Mouse (Mus musculus) CH12.LX (cell line): ENCODE data around the gene Qrfp. TPM values are rescaled to one million over a fixed set of nuclear protein-coding genes. Genes with fewer than 3 reads are reported as not detected.

Experiments used
- DNase-seq: peaks from one replicate; pipeline ENCODE4 v3.0.0-alpha.2; 2013; ENCODE audit errors: extremely low read depth
- H3K27ac ChIP-seq: 2 replicates; pipeline ENCODE4 v1.5.1; 2012; ENCODE audit warnings: low read depth, mild to moderate bottlenecking, control low read depth, moderate library complexity; ENCODE audit not compliant: insufficient read depth
- H3K27me3 ChIP-seq: replicated peaks from 2 replicates; pipeline ENCODE3; 2012; ENCODE audit warnings: inconsistent platforms
- H3K36me3 ChIP-seq, 2 experiments: replicated peaks in 1 of 2; 2 replicates each; pipeline versions ENCODE3 to v1.6.1; 2012; ENCODE audit warnings: inconsistent platforms in 1 of 2, low read length in 1 of 2, mild to moderate bottlenecking in 1 of 2, mixed read lengths in 1 of 2, moderate library complexity in 1 of 2; ENCODE audit not compliant: control insufficient read depth in 1 of 2, insufficient read depth in 1 of 2
- H3K4me1 ChIP-seq, 2 experiments: 2 replicates each; pipeline ENCODE4 v1.6.1; 2012; ENCODE audit warnings: inconsistent platforms in 1 of 2, moderate library complexity in 1 of 2; ENCODE audit not compliant: insufficient read depth in 2 of 2, control insufficient read depth in 1 of 2
- H3K4me2 ChIP-seq: 2 replicates; pipeline ENCODE4 v1.6.1; 2012; ENCODE audit warnings: low read depth, mild to moderate bottlenecking, control low read depth; ENCODE audit not compliant: poor library complexity, insufficient read depth, severe bottlenecking
- H3K4me3 ChIP-seq, 3 experiments: fragments of 150-350 bp in 1 of 3; sonication (generic) in 1 of 3; replicated peaks in 1 of 3; 2 replicates each; pipeline versions ENCODE3 to v1.5.1; 2011 to 2012; ENCODE audit warnings: low read depth in 2 of 3, low read length in 2 of 3, mild to moderate bottlenecking in 2 of 3, moderate library complexity in 2 of 3, control low read depth in 1 of 3, improper control_type of control experiment in 1 of 3, inconsistent platforms in 1 of 3, mixed read lengths in 1 of 3; ENCODE audit not compliant: poor library complexity in 1 of 3
- H3K79me2 ChIP-seq: replicated peaks from 2 replicates; pipeline ENCODE4 v1.6.1; 2012; ENCODE audit warnings: mild to moderate bottlenecking, moderate library complexity; ENCODE audit not compliant: control insufficient read depth, poor library complexity, insufficient read depth, severe bottlenecking; ENCODE audit errors: extremely low read depth
- H3K9ac ChIP-seq: 2 replicates; pipeline ENCODE4 v1.6.1; 2012; ENCODE audit warnings: low read depth, mild to moderate bottlenecking, control low read depth, moderate library complexity; ENCODE audit not compliant: insufficient read depth
- H3K9me3 ChIP-seq: replicated peaks from 2 replicates; pipeline ENCODE3; 2012; ENCODE audit warnings: low read length, inconsistent platforms, mixed read lengths
- CHD1 ChIP-seq: IDR thresholded peaks from 2 replicates; pipeline ENCODE4 v1.6.1; 2012; ENCODE audit warnings: low read depth, low read length, improper control_type of control experiment, inconsistent platforms
- CHD2 ChIP-seq: IDR thresholded peaks from 2 replicates; pipeline ENCODE4 v1.6.1; 2011; ENCODE audit warnings: low read length, improper control_type of control experiment
- CTCF ChIP-seq, 2 experiments: IDR thresholded peaks in 1 of 2; conservative IDR thresholded peaks in 1 of 2; 2 replicates each; pipeline ENCODE4 v1.5.1; 2011 to 2012; ENCODE audit warnings: low read depth in 2 of 2, low read length in 2 of 2, improper control_type of control experiment in 1 of 2, inconsistent platforms in 1 of 2, mild to moderate bottlenecking in 1 of 2, moderate library complexity in 1 of 2
- E2F4 ChIP-seq: IDR thresholded peaks from 2 replicates; pipeline ENCODE4 v1.6.1; 2011; ENCODE audit warnings: low read depth, low read length, improper control_type of control experiment; ENCODE audit not compliant: insufficient replicate concordance
- EP300 ChIP-seq: IDR thresholded peaks from 2 replicates; pipeline ENCODE4 v1.6.1; 2011; ENCODE audit warnings: low read length, improper control_type of control experiment
- ETS1 ChIP-seq: conservative IDR thresholded peaks from 2 replicates; pipeline ENCODE4 v1.6.1; 2012; ENCODE audit warnings: low read depth, mild to moderate bottlenecking, inconsistent platforms, low read length, improper control_type of control experiment, moderate library complexity
- IRF4 ChIP-seq: IDR thresholded peaks from 2 replicates; pipeline ENCODE4 v1.6.1; 2014; ENCODE audit warnings: low read depth, mild to moderate bottlenecking, inconsistent platforms, low read length, improper control_type of control experiment
- JUND ChIP-seq: conservative IDR thresholded peaks from 2 replicates; pipeline ENCODE4 v1.6.1; 2011; ENCODE audit warnings: low read depth, low read length, improper control_type of control experiment
- KAT2A ChIP-seq: IDR thresholded peaks from 2 replicates; pipeline ENCODE4 v1.6.1; 2012; ENCODE audit warnings: low read length, improper control_type of control experiment, inconsistent platforms; ENCODE audit not compliant: insufficient replicate concordance
- MAX ChIP-seq: IDR thresholded peaks from 2 replicates; pipeline ENCODE4 v1.6.1; 2011; ENCODE audit warnings: low read length, improper control_type of control experiment
- MEF2A ChIP-seq: IDR thresholded peaks from 2 replicates; pipeline ENCODE4 v1.6.1; 2014; ENCODE audit warnings: low read depth, mild to moderate bottlenecking, inconsistent platforms, low read length, improper control_type of control experiment, borderline replicate concordance
- MYC ChIP-seq: IDR thresholded peaks from 2 replicates; pipeline ENCODE4 v1.6.1; 2011; ENCODE audit warnings: low read depth, mild to moderate bottlenecking, improper control_type of control experiment, low read length
- NELFE ChIP-seq: IDR thresholded peaks from 2 replicates; pipeline ENCODE4 v1.6.1; 2011; ENCODE audit warnings: low read depth, low read length, improper control_type of control experiment
- NRF1 ChIP-seq: IDR thresholded peaks from 2 replicates; pipeline ENCODE4 v1.6.1; 2014; ENCODE audit warnings: low read depth, mild to moderate bottlenecking, inconsistent platforms, low read length, improper control_type of control experiment, moderate library complexity
- PAX5 ChIP-seq: IDR thresholded peaks from 2 replicates; pipeline ENCODE4 v1.6.1; 2012; ENCODE audit warnings: low read length, inconsistent platforms, mixed read lengths
- POLR2A ChIP-seq: IDR thresholded peaks from 2 replicates; pipeline ENCODE4 v1.6.1; 2011; ENCODE audit warnings: low read depth, mild to moderate bottlenecking, improper control_type of control experiment, low read length
- RAD21 ChIP-seq: IDR thresholded peaks from 2 replicates; pipeline ENCODE4 v1.6.1; 2011; ENCODE audit warnings: low read depth, mild to moderate bottlenecking, low read length, improper control_type of control experiment, moderate library complexity
- RCOR1 ChIP-seq: conservative IDR thresholded peaks from 2 replicates; pipeline ENCODE4 v1.6.1; 2012; ENCODE audit warnings: low read depth, mild to moderate bottlenecking, inconsistent platforms, low read length, improper control_type of control experiment
- SIN3A ChIP-seq: IDR thresholded peaks from 2 replicates; pipeline ENCODE4 v1.6.1; 2012; ENCODE audit warnings: low read length, improper control_type of control experiment, inconsistent platforms
- SMC3 ChIP-seq: IDR thresholded peaks from 2 replicates; pipeline ENCODE4 v1.6.1; 2011; ENCODE audit warnings: low read depth, low read length, improper control_type of control experiment
- TBP ChIP-seq: conservative IDR thresholded peaks from 2 replicates; pipeline ENCODE4 v1.6.1; 2011; ENCODE audit warnings: low read depth, low read length, improper control_type of control experiment
- TCF12 ChIP-seq: IDR thresholded peaks from 2 replicates; pipeline ENCODE4 v1.6.1; 2014; ENCODE audit warnings: low read depth, mild to moderate bottlenecking, inconsistent platforms, low read length, improper control_type of control experiment
- USF2 ChIP-seq: conservative IDR thresholded peaks from 2 replicates; pipeline ENCODE4 v1.6.1; 2011; ENCODE audit warnings: low read depth, low read length, improper control_type of control experiment
- ZC3H11A ChIP-seq: IDR thresholded peaks from 2 replicates; pipeline ENCODE4 v1.6.1; 2012; ENCODE audit warnings: low read depth, mild to moderate bottlenecking, inconsistent platforms, low read length, improper control_type of control experiment
- dilution Hi-C: fragments of 300-500 bp; cut with MboI; formaldehyde crosslinking; loops from 2 replicates; pipeline ENCODE4 v1.14.3; 2020; ENCODE audit warnings: low sequenced_read_pairs; ENCODE audit not compliant: extremely low pct_unique_long_range_greater_than_20kb, extremely low pct_ligation_motif_present
- in situ Hi-C: fragments of 300-500 bp; cut with MboI; formaldehyde crosslinking; loops from 3 replicates; pipeline ENCODE4 v1.14.3; 2019; ENCODE audit warnings: low sequenced_read_pairs, low pct_ligation_motif_present, low pct_unique_long_range_greater_than_20kb, mixed read lengths
- polyA plus RNA-seq: library from polyadenylated mRNA; unstranded; fragments of >175 nt; gene quantifications from 2 replicates; pipeline ENCODE4 v1.2.1, GENCODE M21; 2012; ENCODE audit warnings: low read depth; ENCODE audit not compliant: insufficient read length
- total RNA-seq, 2 experiments: library from RNA; depleted of rRNA; stranded (reverse); fragments of 300-350 nt in 1 of 2; fragments of >200 nt in 1 of 2; gene quantifications; 2 replicates each; pipeline ENCODE4 v1.2.3; 2012 to 2014

The Qrfp gene
- total and polyA plus RNA-seq, 3 experiments, result not detected

- in situ Hi-C loops, result loop anchor here (25.0 kb wide), 1 partner anchor 292 kb away; no protein-coding TSS in a partner anchor
- H3K9me3 ChIP-seq, result no peaks in the 10 kb centered on the region
- no peaks in the 10 kb centered on the region for H3K4me1 ChIP-seq
- DNase-seq, result no peak
- H3K27ac ChIP-seq, result no peak overlapping the region
- no peak for TF ChIP-seq KAT2A
- TF ChIP-seq CTCF (conservative IDR thresholded peaks at IDR 0.05 in 1 of 2, IDR thresholded peaks at IDR 0.05 in 1 of 2; ENCODE audit: low read depth in 2 of 2, low read length in 2 of 2), result no peak
- no peak for TF ChIP-seq IRF4
- TF ChIP-seq CHD2, result no peak
- no peak for TF ChIP-seq TBP
- no peak for TF ChIP-seq NELFE
- TF ChIP-seq MEF2A, result no peak
- no peak for TF ChIP-seq EP300
- no peak for TF ChIP-seq NRF1
- TF ChIP-seq USF2, result no peak
- TF ChIP-seq MAX, result no peak
- TF ChIP-seq ETS1, result no peak
- no peak for TF ChIP-seq SIN3A
- TF ChIP-seq RAD21, result no peak
- TF ChIP-seq TCF12, result no peak
- no peak for TF ChIP-seq CHD1
- no peak for TF ChIP-seq RCOR1
- no peak for TF ChIP-seq MYC
- TF ChIP-seq E2F4, result no peak
- TF ChIP-seq ZC3H11A, result no peak
- TF ChIP-seq, all 38 proteins: peak for 0
- no peak overlapping the region for H3K4me3 ChIP-seq
- H3K36me3 ChIP-seq, result peaks cover 25 to 73% of the 10 kb centered on the region in 2 experiments
- no peaks in the 10 kb centered on the region for H3K79me2 ChIP-seq
- H3K27me3 ChIP-seq, result no peaks in the 10 kb centered on the region
- H3K4me2 ChIP-seq, result no peak overlapping the region
- H3K9ac ChIP-seq, result no peak overlapping the region
- dilution Hi-C loops, result no loop called here
Measured at GRCm38 (mm10) chr2:31779258-31779657, 31.1 kb downstream of the Qrfp start.

- H3K36me3 ChIP-seq, result peaks cover 20 to 53% of the 10 kb centered on the region in 2 experiments
- dilution Hi-C loops, result no loop called here
Measured at GRCm38 (mm10) chr2:31776479-31776878, 33.9 kb downstream of the Qrfp start.

More at GRCm38 (mm10) chr2:31776479-31776878, 33.9 kb downstream of the Qrfp start:
- peaks cover 0 to 4% of the 10 kb centered on the region in 2 experiments; a peak in 1 of 4 replicates for H3K4me1 ChIP-seq
- no peak overlapping the region for H3K4me3 ChIP-seq
- no peak overlapping the region for H3K9ac ChIP-seq
- DNase-seq, result no peak
- no peaks in the 10 kb centered on the region; the same call in 1 of the 2 replicates for H3K79me2 ChIP-seq
- TF ChIP-seq RAD21, result no peak
- no peak for TF ChIP-seq SMC3
- TF ChIP-seq JUND, result no peak
- no peak for TF ChIP-seq MYC
- no peak for TF ChIP-seq POLR2A
- no peak for TF ChIP-seq PAX5
- H3K27me3 ChIP-seq, result no peaks in the 10 kb centered on the region
- H3K27ac ChIP-seq, result no peak overlapping the region
- in situ Hi-C loops, result loop anchor here (25.0 kb wide), 1 partner anchor 289 kb away; no protein-coding TSS in a partner anchor
- H3K9me3 ChIP-seq, result no peaks in the 10 kb centered on the region
- H3K4me2 ChIP-seq, result no peak overlapping the region
